12 mouse cellular contexts compared by ENCODE assay signal in genomic region chr13:55595375-55595774, GRCm38 (mm10). TPM values are rescaled to one million over a fixed set of nuclear protein-coding genes. Genes with fewer than 3 reads are reported as not detected.
A peak's percentile ranks its signal among the peaks of the same experiment; 100 is the strongest.
DNase-seq lines count a peak whose midpoint lies in the region; ATAC-seq and TF ChIP-seq lines count a peak whose summit lies in the region.
"Had no signal": no experiment of that assay in that cellular context is flagged by ENCODE, and none has a peak within 500 bp of the region (broad histone marks: within the 10 kb centered on the region; RNA-seq: fewer than 3 reads in every experiment).

No protein-coding gene starts in this region.

- no peak for TF ChIP-seq CTCF in lung, adult 2 months (IDR thresholded peaks at IDR 0.05; ENCODE audit: insufficient read depth, low read length)

- DNase-seq in adrenal gland, adult (ENCODE audit: inconsistent age in 2 of 2, low spot score in 1 of 2), result peak; percentile 64 to 80
- no peak for DNase-seq in adrenal gland, adult 18-20 months (ENCODE audit: low spot score in 2 of 2)
- peak; percentile 69 for DNase-seq in adrenal gland, postnatal 10 days
- peak; percentile 72 to 84 for DNase-seq in frontal cortex, adult 2 months (ENCODE audit: extremely low spot score in 1 of 2, low spot score in 1 of 2)
- DNase-seq in left cerebral cortex, adult 18-20 months (ENCODE audit: low spot score in 2 of 2), result peak; percentile 71 to 87
- DNase-seq in lung, adult 2 months, result no peak
- no peak for DNase-seq in kidney, postnatal 10 days
- DNase-seq: kidney, adult 18-20 months had no signal

- no peak for TF ChIP-seq POLR2A in lung, adult 2 months (IDR thresholded peaks at IDR 0.05; ENCODE audit: borderline replicate concordance, extremely low read depth, low read depth, low read length)

- H3K36me3 ChIP-seq in intestine, embryonic 16.5 days (ENCODE audit: control insufficient read depth, insufficient read depth, low read length), result peaks cover 14% of the 10 kb centered on the region

- no peak for ATAC-seq in intestine, embryonic 16.5 days

- WGBS in lung, adult 2 months, result 81% methylated on average over 12 of the region's 12 CpGs
- 84% methylated on average over 12 of the region's 12 CpGs for WGBS in intestine, embryonic 16.5 days

- H3K9me3 ChIP-seq in intestine, embryonic 16.5 days (ENCODE audit: control insufficient read depth, low read length), result no peaks in the 10 kb centered on the region
- H3K9me3 ChIP-seq: heart, embryonic 15.5 days; limb, embryonic 15.5 days had no signal

- H3K9ac ChIP-seq in intestine, embryonic 16.5 days (ENCODE audit: low read depth, low read length), result no peak overlapping the region
- H3K9ac ChIP-seq: heart, embryonic 15.5 days had no signal

- no peaks in the 10 kb centered on the region for H3K27me3 ChIP-seq in intestine, embryonic 16.5 days (replicated peaks; ENCODE audit: control insufficient read depth, insufficient read depth, low read length)
- H3K27me3 ChIP-seq: heart, embryonic 15.5 days; limb, embryonic 15.5 days had no signal

- H3K27ac ChIP-seq in intestine, embryonic 16.5 days (ENCODE audit: low read length), result no peak overlapping the region
- H3K27ac ChIP-seq: heart, embryonic 15.5 days; limb, embryonic 15.5 days; macrophage had no signal

- H3K4me1 ChIP-seq in lung, adult 2 months (ENCODE audit: control insufficient read depth, insufficient read depth, low read length), result peaks cover 3% of the 10 kb centered on the region; the same call in 1 of the 2 replicates
- H3K4me1 ChIP-seq in intestine, embryonic 16.5 days (ENCODE audit: control insufficient read depth, insufficient read depth, low read length), result peaks cover 10% of the 10 kb centered on the region

- H3K4me2 ChIP-seq in intestine, embryonic 16.5 days (ENCODE audit: low read depth, low read length), result no peak overlapping the region
- H3K4me2 ChIP-seq: heart, embryonic 15.5 days; limb, embryonic 15.5 days had no signal

- H3K4me3 ChIP-seq in lung, adult 2 months (replicated peaks; ENCODE audit: extremely low read depth, low read depth, low read length), result no peak overlapping the region
- no peak overlapping the region for H3K4me3 ChIP-seq in intestine, embryonic 16.5 days (ENCODE audit: low read length)
- H3K4me3 ChIP-seq: limb, embryonic 15.5 days had no signal

RNA-seq across cellular contexts. Expression of gene B4galt7, which starts 4.3 kb away (rescaled TPM):
- total RNA-seq in adrenal gland, adult 18-20 months (2021), result 10 to 100 TPM; 11.7 to 16.1 TPM
- total RNA-seq in adrenal gland, postnatal 10 days (2021), result 10 to 100 TPM; 11.7 to 14.9 TPM
- polyA plus RNA-seq in frontal cortex, adult 2 months (2012; rRNA removed), result 30.3 and 33.1 TPM in 2 replicates
- 10 to 100 TPM; 27.2 TPM for total RNA-seq in left cerebral cortex, adult 18-20 months (2021)
- polyA plus RNA-seq in lung, adult 2 months (2012; rRNA removed), result 21.2 TPM in 2 replicates
- 20.7 and 21.6 TPM in 2 replicates for polyA plus RNA-seq in intestine, embryonic 16.5 days (2015; fragmentation: Nextera tagmentation; extraction: Ambion mirVana)

RNA-seq across cellular contexts. Expression of gene Tmed9, which starts 21.8 kb away (rescaled TPM):
- 100 to 1,000 TPM; 141 to 184 TPM for total RNA-seq in adrenal gland, adult 18-20 months (2021)
- total RNA-seq in adrenal gland, postnatal 10 days (2021), result 100 to 1,000 TPM; 144 to 146 TPM
- 97.8 and 113 TPM in 2 replicates for polyA plus RNA-seq in frontal cortex, adult 2 months (2012; rRNA removed)
- 100 to 1,000 TPM; 133 to 142 TPM for total RNA-seq in left cerebral cortex, adult 18-20 months (2021)
- 59.3 and 81.6 TPM in 2 replicates for polyA plus RNA-seq in lung, adult 2 months (2012; rRNA removed)
- polyA plus RNA-seq in intestine, embryonic 16.5 days (2015; fragmentation: Nextera tagmentation; extraction: Ambion mirVana), result 121 and 131 TPM in 2 replicates

RNA-seq across cellular contexts. Expression of gene Fam193b, which starts 24.5 kb away (rescaled TPM):
- 10 to 100 TPM; 45.5 to 52.7 TPM for total RNA-seq in adrenal gland, adult 18-20 months (2021)
- 10 to 100 TPM; 32.4 to 52.0 TPM for total RNA-seq in adrenal gland, postnatal 10 days (2021)
- polyA plus RNA-seq in frontal cortex, adult 2 months (2012; rRNA removed), result 171 and 177 TPM in 2 replicates
- total RNA-seq in left cerebral cortex, adult 18-20 months (2021), result 10 to 100 TPM; 77.0 to 81.8 TPM
- polyA plus RNA-seq in lung, adult 2 months (2012; rRNA removed), result 142 and 151 TPM in 2 replicates
- 21.2 and 22.5 TPM in 2 replicates for polyA plus RNA-seq in intestine, embryonic 16.5 days (2015; fragmentation: Nextera tagmentation; extraction: Ambion mirVana)

RNA-seq across cellular contexts. Expression of gene Caml, which starts 27.4 kb away (rescaled TPM):
- 10 to 100 TPM; 27.4 to 32.4 TPM for total RNA-seq in adrenal gland, adult 18-20 months (2021)
- total RNA-seq in adrenal gland, postnatal 10 days (2021), result 10 to 100 TPM; 27.4 to 28.4 TPM
- polyA plus RNA-seq in frontal cortex, adult 2 months (2012; rRNA removed), result 67.9 and 74.5 TPM in 2 replicates
- 10 to 100 TPM; 37.1 to 43.7 TPM for total RNA-seq in left cerebral cortex, adult 18-20 months (2021)
- polyA plus RNA-seq in lung, adult 2 months (2012; rRNA removed), result 16.3 and 25.3 TPM in 2 replicates
- polyA plus RNA-seq in intestine, embryonic 16.5 days (2015; fragmentation: Nextera tagmentation; extraction: Ambion mirVana), result 40.7 and 44.0 TPM in 2 replicates

RNA-seq across cellular contexts. Expression of gene Ddx46, which starts 39.5 kb away (rescaled TPM):
- total RNA-seq in adrenal gland, adult 18-20 months (2021), result 10 to 100 TPM; 24.0 to 36.4 TPM
- 10 to 100 TPM; 30.6 to 36.4 TPM for total RNA-seq in adrenal gland, postnatal 10 days (2021)
- polyA plus RNA-seq in frontal cortex, adult 2 months (2012; rRNA removed), result 51.7 and 54.2 TPM in 2 replicates
- total RNA-seq in left cerebral cortex, adult 18-20 months (2021), result 10 to 100 TPM; 40.3 to 45.4 TPM
- polyA plus RNA-seq in lung, adult 2 months (2012; rRNA removed), result 9.9 and 15.8 TPM in 2 replicates
- polyA plus RNA-seq in intestine, embryonic 16.5 days (2015; fragmentation: Nextera tagmentation; extraction: Ambion mirVana), result 26.7 and 27.2 TPM in 2 replicates

Comparison
In these comparisons a context has a peak if more than half of its experiments do, and no peak if none do; other contexts are left out.
1. DNase-seq: peak in adrenal gland, adult (2 of 2), adrenal gland, postnatal 10 days (single experiment), frontal cortex, adult 2 months (2 of 2) and left cerebral cortex, adult 18-20 months (2 of 2); none in adrenal gland, adult 18-20 months (0 of 2), lung, adult 2 months (single experiment) and kidney, postnatal 10 days (single experiment).